In genomic region chr16:11690097-11690496, GRCm38 (mm10) we compare ENCODE assay signal across 17 mouse cellular contexts.
A peak's percentile ranks its signal among the peaks of the same experiment; 100 is the strongest.
DNase-seq lines count a peak whose midpoint lies in the region; ATAC-seq and TF ChIP-seq lines count a peak whose summit lies in the region.
"Had no signal": no experiment of that assay in that cellular context is flagged by ENCODE, and none has a peak within 500 bp of the region (broad histone marks: within the 10 kb centered on the region; RNA-seq: fewer than 3 reads in every experiment).

No protein-coding gene starts in this region.

- H3K9me3 ChIP-seq in heart, postnatal 0 days (replicated peaks; ENCODE audit: control insufficient read depth, low read length), result no peaks in the 10 kb centered on the region
- no peaks in the 10 kb centered on the region for H3K9me3 ChIP-seq in heart, embryonic 12.5 days (replicated peaks)
- H3K9me3 ChIP-seq: embryonic facial prominence, embryonic 10.5 days had no signal

- H3K27me3 ChIP-seq in heart, postnatal 0 days (ENCODE audit: control insufficient read depth, insufficient read depth, low read length), result no peaks in the 10 kb centered on the region
- no peaks in the 10 kb centered on the region for H3K27me3 ChIP-seq in heart, embryonic 12.5 days (replicated peaks)

- peak; percentile 55; the same call in 1 of the 2 replicates for ATAC-seq in heart, postnatal 0 days (ENCODE audit: insufficient read depth, low read depth)
- no peak for ATAC-seq in heart, embryonic 12.5 days (ENCODE audit: insufficient number of reproducible peaks, low FRiP score)
- no peak for ATAC-seq in megakaryocyte, adult 5-6 weeks (ENCODE audit: poor library complexity, severe bottlenecking)
- ATAC-seq: intestine, embryonic 16.5 days had no signal

- 41% methylated on average over 8 of the region's 8 CpGs for WGBS in heart, postnatal 0 days
- 72% methylated on average over 8 of the region's 8 CpGs for WGBS in heart, embryonic 12.5 days

- peaks cover 10% of the 10 kb centered on the region for H3K4me1 ChIP-seq in heart, postnatal 0 days (ENCODE audit: control insufficient read depth, insufficient read depth)
- H3K4me1 ChIP-seq in heart, embryonic 12.5 days (replicated peaks), result peaks cover 14% of the 10 kb centered on the region
- H3K4me1 ChIP-seq: embryonic facial prominence, embryonic 10.5 days had no signal

- H3K9ac ChIP-seq in heart, postnatal 0 days (replicated peaks; ENCODE audit: low read depth, low read length), result no peak overlapping the region
- H3K9ac ChIP-seq in heart, embryonic 12.5 days, result no peak overlapping the region

- peak; percentile 41 to 55 for DNase-seq in frontal cortex, adult 2 months (ENCODE audit: extremely low spot score in 1 of 2, low spot score in 1 of 2)
- no peak for DNase-seq in frontal cortex, postnatal 10 days (ENCODE audit: low spot score in 2 of 2)
- no peak for DNase-seq in heart, postnatal 0 days (ENCODE audit: low spot score)
- peak; percentile 27 to 54 for DNase-seq in right cerebral cortex, adult 2 months (ENCODE audit: low spot score in 2 of 2)
- no peak for DNase-seq in right cerebral cortex, postnatal 14 days
- DNase-seq: adrenal gland, adult 2 months; B cell, adult 2 months; cerebellum, adult 9-11 months; kidney, postnatal 10 days; spleen, adult 18-20 months; thymus, postnatal 4 days had no signal

- no peak for TF ChIP-seq EP300 in heart, postnatal 0 days (IDR thresholded peaks at IDR 0.05; ENCODE audit: low read depth)

- H3K36me3 ChIP-seq in heart, postnatal 0 days (replicated peaks; ENCODE audit: control insufficient read depth, insufficient read depth, low read length), result no peaks in the 10 kb centered on the region
- no peaks in the 10 kb centered on the region for H3K36me3 ChIP-seq in heart, embryonic 12.5 days
- H3K36me3 ChIP-seq: embryonic facial prominence, embryonic 10.5 days had no signal

- peak overlapping the region; percentile 22 for H3K27ac ChIP-seq in heart, postnatal 0 days (ENCODE audit: low read depth)
- no peak overlapping the region for H3K27ac ChIP-seq in heart, embryonic 12.5 days (ENCODE audit: poor library complexity, severe bottlenecking)
- H3K27ac ChIP-seq: embryonic facial prominence, embryonic 10.5 days had no signal

- no peak overlapping the region for H3K4me2 ChIP-seq in heart, postnatal 0 days (ENCODE audit: low read depth, low read length)
- H3K4me2 ChIP-seq in heart, embryonic 12.5 days, result no peak overlapping the region
- H3K4me2 ChIP-seq: liver, embryonic 11.5 days had no signal

- no peak for TF ChIP-seq CTCF in heart, postnatal 0 days (IDR thresholded peaks at IDR 0.05; ENCODE audit: low read depth)

- H3K4me3 ChIP-seq in heart, postnatal 0 days (ENCODE audit: low read depth, low read length), result no peak overlapping the region
- H3K4me3 ChIP-seq in heart, embryonic 12.5 days, result no peak overlapping the region
- H3K4me3 ChIP-seq: embryonic facial prominence, embryonic 10.5 days; myocyte had no signal

Comparison
In these comparisons a context has a peak if more than half of its experiments do, and no peak if none do; other contexts are left out.
1. DNase-seq: peak in frontal cortex, adult 2 months (2 of 2) and right cerebral cortex, adult 2 months (2 of 2); none in frontal cortex, postnatal 10 days (0 of 2), heart, postnatal 0 days (single experiment) and right cerebral cortex, postnatal 14 days (single experiment).